8 mouse cellular contexts compared by ENCODE assay signal in the genomic region with DNA sequence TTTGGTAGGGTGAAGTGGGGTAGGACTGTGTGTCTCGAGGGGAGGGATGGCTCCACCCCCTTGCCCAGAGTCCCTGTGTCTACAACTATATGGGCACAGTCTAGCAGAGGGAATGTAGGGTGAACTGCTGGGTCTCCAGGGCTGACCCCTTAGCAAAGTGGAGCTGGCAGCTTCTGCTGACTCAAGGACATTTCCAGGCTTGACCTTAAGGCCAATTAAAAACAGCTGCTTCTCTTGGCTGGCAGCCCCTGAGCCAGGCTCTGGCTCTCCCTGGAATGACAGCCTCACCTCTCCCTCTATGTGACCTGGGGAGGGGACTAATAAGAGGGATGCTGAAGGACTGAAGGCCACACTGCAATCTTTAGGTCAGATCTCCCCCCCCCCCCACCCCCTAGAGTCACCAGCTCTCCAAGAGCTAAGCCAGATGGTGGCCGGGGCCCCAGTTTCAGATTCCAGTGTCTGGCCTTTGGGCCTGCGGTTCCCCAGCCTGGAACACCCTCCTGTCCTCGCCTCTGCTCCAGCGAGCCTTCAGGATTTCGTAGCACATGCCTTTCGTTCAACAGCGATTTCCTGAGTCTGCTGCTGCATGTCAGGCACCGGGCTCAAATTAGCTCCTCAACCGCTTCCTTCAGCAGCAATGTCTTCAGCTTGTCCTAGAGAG. TPM values are rescaled to one million over a fixed set of nuclear protein-coding genes. Genes with fewer than 3 reads are reported as not detected.
A peak's percentile ranks its signal among the peaks of the same experiment; 100 is the strongest.
DNase-seq lines count a peak whose midpoint lies in the region; ATAC-seq and TF ChIP-seq lines count a peak whose summit lies in the region.

No protein-coding gene starts in this region.

- H3K4me3 ChIP-seq in kidney, adult 2 months (ENCODE audit: insufficient read depth, low read depth, low read length) = no peak overlapping the region

- no peaks in the 10 kb centered on the region for H3K27me3 ChIP-seq in kidney, adult 2 months (replicated peaks; ENCODE audit: control insufficient read depth, insufficient read depth, low read length)

- no peak for ATAC-seq in CD4-positive, CD25-positive, alpha-beta regulatory T cell, adult 4 months

- no peaks in the 10 kb centered on the region for H3K36me3 ChIP-seq in kidney, adult 2 months (ENCODE audit: control insufficient read depth, insufficient read depth, low read length)

- H3K4me1 ChIP-seq in kidney, adult 2 months (ENCODE audit: control insufficient read depth, insufficient read depth, low read length) = peaks cover 14% of the 10 kb centered on the region; the same call in 1 of the 2 replicates

- peak overlapping the region; percentile 49 for H3K27ac ChIP-seq in kidney, adult 2 months (ENCODE audit: insufficient read depth, low read depth, low read length)

- WGBS in kidney, adult 2 months = 47% methylated on average over 10 of the region's 10 CpGs

- no peak for TF ChIP-seq CTCF in kidney, adult 2 months (conservative IDR thresholded peaks at IDR 0.05; ENCODE audit: insufficient read depth, insufficient read length, low read depth, low read length)

- peak; percentile 19 for DNase-seq in 416B (ENCODE audit: low read depth)
- DNase-seq in embryo, embryonic 10.5 days (ENCODE audit: low spot score) = peak; percentile 87
- DNase-seq in heart, adult 8-10 months (ENCODE audit: low spot score) = peak; percentile 44
- DNase-seq in kidney, adult 2 months = peak; percentile 80
- peak; percentile 64 for DNase-seq in lung, postnatal 36 days
- no peak for DNase-seq in urinary bladder, adult 18-20 months (ENCODE audit: low spot score in 2 of 2)
- DNase-seq in cerebellum, postnatal 4 days (ENCODE audit: low spot score in 2 of 2) = no peak

- no peak for TF ChIP-seq POLR2A in kidney, adult 2 months (IDR thresholded peaks at IDR 0.05; ENCODE audit: low read depth, low read length)

RNA-seq across cellular contexts. Expression of gene Mrc2, which starts 20.7 kb away (rescaled TPM):
- total RNA-seq in heart, adult 8-10 months (2022) = 10 to 100 TPM in 3 of 4 experiments, 1 to 10 TPM in 1; 9.8 to 13.3 (median 13.0) TPM
- 23.7 and 28.3 TPM in 2 replicates for polyA plus RNA-seq in kidney, adult 2 months (2012; rRNA removed)
- polyA plus RNA-seq in CD4-positive, CD25-positive, alpha-beta regulatory T cell, adult 4 months (2017; shearing (Covaris generic)) = not detected

Comparison
In these comparisons a context has a peak if more than half of its experiments do, and no peak if none do; other contexts are left out.
1. DNase-seq: peak in 416B (single experiment), embryo, embryonic 10.5 days (single experiment), heart, adult 8-10 months (single experiment), kidney, adult 2 months (single experiment) and lung, postnatal 36 days (single experiment); none in urinary bladder, adult 18-20 months (0 of 2) and cerebellum, postnatal 4 days (0 of 2).
2. RNA of gene Mrc2, which starts 20.7 kb away (polyA plus RNA-seq): 23.7 to 28.3 TPM in kidney, adult 2 months; not detected in CD4-positive, CD25-positive, alpha-beta regulatory T cell, adult 4 months; every median in the first group is over 10 times any median in the second.